Mouse (Mus musculus) kidney, adult 2 months (tissue): ENCODE data around the gene Spata13.

Experiments
- CTCF ChIP-seq: fragments of 200-500 bp; conservative IDR thresholded peaks from 2 replicates; pipeline ENCODE4 v1.5.1; 2011; ENCODE audit warnings: low read depth, mild to moderate bottlenecking, control low read depth, low read length, moderate library complexity, mixed read lengths; ENCODE audit not compliant: insufficient read depth, insufficient read length
- POLR2A ChIP-seq: fragments of 200-500 bp; IDR thresholded peaks from one replicate; pipeline ENCODE4 v1.6.1; 2011; ENCODE audit warnings: low read depth, low read length, control low read depth

DNA sequence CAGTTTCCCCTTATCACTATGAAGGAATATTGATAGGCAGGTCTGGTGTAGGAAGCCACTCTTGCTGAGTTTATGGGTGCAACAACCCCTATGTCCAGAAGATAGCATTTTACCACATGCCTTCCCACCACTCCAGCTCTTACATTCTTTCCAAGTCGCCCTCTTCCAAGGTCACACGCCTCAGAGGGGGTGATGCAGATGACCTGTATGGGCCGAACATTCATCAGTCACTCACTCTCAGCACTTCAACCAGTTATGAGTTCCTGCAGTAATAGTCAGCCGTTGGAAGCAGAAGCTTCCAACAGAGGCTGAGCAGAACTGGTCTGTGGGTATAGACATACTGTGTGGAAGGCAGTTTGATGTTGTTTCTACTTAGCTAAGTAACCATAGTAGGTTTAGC is 177.7 kb downstream of the Spata13 start:
- TF ChIP-seq POLR2A (no peak), CTCF (no peak)
